Mouse (Mus musculus): ENCODE results near the gene Brd3os. TPM values are rescaled to one million over a fixed set of nuclear protein-coding genes. Genes with fewer than 3 reads are reported as not detected.
A peak's percentile ranks its signal among the peaks of the same experiment; 100 is the strongest.

Gene Brd3os
- polyA plus RNA-seq (2014; fragmentation: Nextera tagmentation; extraction: Ambion mirVana), result 12.9 and 13.0 TPM in 2 replicates

- H3K4me2 ChIP-seq (ENCODE audit: low read depth, low read length), result peak within 1 kb of the TSS; percentile 68
- peak within 1 kb of the TSS; percentile 58 for H3K4me3 ChIP-seq (ENCODE audit: low read depth, low read length)
- H3K36me3 ChIP-seq (replicated peaks; ENCODE audit: control insufficient read depth, insufficient read depth, low read depth, low read length), result peaks cover under 1% of the 10 kb centered on the region
- H3K9me3 ChIP-seq (replicated peaks; ENCODE audit: control insufficient read depth, low read length), result no peaks in the 10 kb centered on the region
- no peaks in the 10 kb centered on the region; the same call in 1 of the 2 replicates for H3K4me1 ChIP-seq (ENCODE audit: control insufficient read depth, insufficient read depth, low read length)
- DNase-seq (ENCODE audit: low spot score) (peak; percentile 100), ATAC-seq (replicated peaks; ENCODE audit: insufficient number of reproducible peaks, low FRiP score, low TSS enrichment, low read depth) (peak; percentile 81)
- peak within 1 kb of the TSS; percentile 65 for H3K9ac ChIP-seq (replicated peaks; ENCODE audit: low read length)
- H3K27ac ChIP-seq (replicated peaks; ENCODE audit: low read depth, low read length), result no peak within 1 kb of the TSS; the same call in 1 of the 2 replicates
- no peaks in the 10 kb centered on the region for H3K27me3 ChIP-seq (ENCODE audit: control insufficient read depth, insufficient read depth, low read length)
- 2% methylated on average over 36 of the region's 36 CpGs for WGBS
These were observed at the start of gene Brd3os for GRCm38 (mm10) chr2:27441767-27442707. Gene Brd3os (plus strand): TSS chr2:27442324.

DNA sequence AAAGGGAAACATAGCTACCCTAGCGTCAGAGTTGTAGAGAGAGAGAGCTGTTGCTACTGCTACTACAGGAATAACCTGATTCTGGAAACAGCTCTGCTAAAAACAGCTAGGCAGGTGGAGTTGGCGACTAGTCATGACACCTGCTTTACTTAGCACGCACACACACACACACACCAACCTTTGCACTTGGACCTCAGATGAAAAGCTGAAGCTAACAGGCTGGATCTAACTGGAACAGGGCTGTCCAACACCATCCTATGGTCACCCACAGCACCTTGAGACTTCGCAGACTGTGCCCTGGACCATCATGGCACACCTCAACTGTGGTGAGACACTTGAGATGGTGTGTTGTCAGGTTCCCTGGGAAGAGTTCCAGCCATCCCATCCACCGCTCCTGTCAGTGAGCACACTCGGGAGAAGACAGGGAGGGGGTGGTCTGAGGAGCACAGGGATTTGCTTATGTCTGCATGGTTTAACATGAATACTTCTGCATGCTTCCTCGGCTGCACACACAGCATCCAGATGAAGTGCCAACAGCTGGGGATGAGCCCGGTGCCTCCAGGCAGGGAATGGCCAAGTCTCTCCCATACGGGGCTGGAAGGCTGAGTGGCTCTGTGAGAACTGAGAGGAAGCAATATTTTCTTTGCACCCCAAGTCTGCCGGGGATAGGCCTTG lies 47.8 kb upstream of the Brd3os start:
- 72% methylated on average over 10 of the region's 10 CpGs for WGBS
- ATAC-seq (replicated peaks; ENCODE audit: insufficient number of reproducible peaks, low FRiP score, low TSS enrichment, low read depth), result no peak
- peaks cover 17% of the 10 kb centered on the region for H3K4me1 ChIP-seq (ENCODE audit: control insufficient read depth, insufficient read depth, low read length)

DNA sequence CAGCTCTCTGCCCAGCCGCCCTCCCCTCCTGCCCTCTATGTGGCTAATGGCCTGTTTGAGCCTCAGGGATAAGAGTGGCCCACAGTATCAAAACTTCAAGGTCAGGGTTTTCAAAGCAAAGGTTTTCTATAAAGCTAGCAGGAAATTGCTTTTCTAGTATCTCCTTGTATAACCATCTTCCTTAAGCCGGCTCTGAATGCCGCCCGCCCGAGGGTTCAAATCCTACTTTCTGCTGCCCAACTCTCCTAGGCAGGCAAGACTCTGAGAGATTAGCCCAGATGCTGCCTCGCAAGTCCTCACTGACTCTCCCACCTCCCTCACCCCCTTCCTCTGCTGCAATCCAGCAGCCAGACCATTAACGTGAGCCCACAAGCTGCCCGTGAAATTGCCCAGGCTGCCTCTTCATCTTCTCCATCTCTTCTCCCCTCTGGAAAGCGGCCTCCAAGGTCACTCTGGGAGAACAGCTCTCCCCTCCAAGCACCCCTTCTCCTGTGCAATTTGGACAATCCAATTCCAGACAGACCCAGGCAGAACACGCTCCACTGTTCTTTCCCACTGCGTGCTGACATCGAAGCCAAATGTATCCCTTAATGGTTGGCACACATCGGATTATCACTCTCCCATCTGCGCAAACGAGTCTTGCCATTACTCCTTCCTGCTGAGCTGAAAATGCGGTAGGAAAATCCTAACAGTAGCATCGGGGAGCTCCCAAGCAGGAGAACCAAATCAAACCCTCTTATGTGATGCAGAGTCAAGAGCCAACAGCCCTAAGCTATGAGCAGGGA lies 45.3 kb upstream of the Brd3os start:
- Histone ChIP-seq H3K4me3 (ENCODE audit: low read depth, low read length) (no peak overlapping the region), H3K4me1 (ENCODE audit: control insufficient read depth, insufficient read depth, low read length) (peaks cover 4% of the 10 kb centered on the region; the same call in 1 of the 2 replicates), H3K27ac (replicated peaks; ENCODE audit: low read depth, low read length) (no peak overlapping the region), H3K9me3 (replicated peaks; ENCODE audit: control insufficient read depth, low read length) (0 out of 2 replicates have a peak, but pooled peaks cover 2% of the 10 kb centered on the region), H3K9ac (replicated peaks; ENCODE audit: low read length) (no peak overlapping the region), H3K27me3 (ENCODE audit: control insufficient read depth, insufficient read depth, low read length) (no peaks in the 10 kb centered on the region), H3K36me3 (replicated peaks; ENCODE audit: control insufficient read depth, insufficient read depth, low read depth, low read length) (no peaks in the 10 kb centered on the region), H3K4me2 (ENCODE audit: low read depth, low read length) (no peak overlapping the region)
- no peak for DNase-seq (ENCODE audit: low spot score)
- 60% methylated on average over 17 of the region's 17 CpGs for WGBS
- no peak for ATAC-seq (replicated peaks; ENCODE audit: insufficient number of reproducible peaks, low FRiP score, low TSS enrichment, low read depth)

More for the DNA sequence above, 47.8 kb upstream of the Brd3os start:
- Histone ChIP-seq H3K27ac (replicated peaks; ENCODE audit: low read depth, low read length) (no peak overlapping the region), H3K9ac (replicated peaks; ENCODE audit: low read length) (no peak overlapping the region), H3K9me3 (replicated peaks; ENCODE audit: control insufficient read depth, low read length) (no peaks in the 10 kb centered on the region), H3K4me3 (ENCODE audit: low read depth, low read length) (no peak overlapping the region), H3K27me3 (ENCODE audit: control insufficient read depth, insufficient read depth, low read length) (no peaks in the 10 kb centered on the region), H3K36me3 (replicated peaks; ENCODE audit: control insufficient read depth, insufficient read depth, low read depth, low read length) (no peaks in the 10 kb centered on the region), H3K4me2 (ENCODE audit: low read depth, low read length) (no peak overlapping the region)
- no peak for DNase-seq (ENCODE audit: low spot score)

- H3K4me1 ChIP-seq (ENCODE audit: control insufficient read depth, insufficient read depth, low read length), result peaks cover 3% of the 10 kb centered on the region; the same call in 1 of the 2 replicates
- H3K4me3 ChIP-seq (ENCODE audit: low read depth, low read length), result no peak overlapping the region
- no peaks in the 10 kb centered on the region for H3K27me3 ChIP-seq (ENCODE audit: control insufficient read depth, insufficient read depth, low read length)
- 0 out of 2 replicates have a peak, but pooled peaks cover 2% of the 10 kb centered on the region for H3K9me3 ChIP-seq (replicated peaks; ENCODE audit: control insufficient read depth, low read length)
- no peak overlapping the region for H3K9ac ChIP-seq (replicated peaks; ENCODE audit: low read length)
- H3K36me3 ChIP-seq (replicated peaks; ENCODE audit: control insufficient read depth, insufficient read depth, low read depth, low read length), result no peaks in the 10 kb centered on the region; the same call in 1 of the 2 replicates
- H3K4me2 ChIP-seq (ENCODE audit: low read depth, low read length), result no peak overlapping the region
- DNase-seq (ENCODE audit: low spot score) (no peak), ATAC-seq (replicated peaks; ENCODE audit: insufficient number of reproducible peaks, low FRiP score, low TSS enrichment, low read depth) (no peak)
- WGBS, result 96% methylated on average over 2 of the region's 2 CpGs
- no peak overlapping the region for H3K27ac ChIP-seq (replicated peaks; ENCODE audit: low read depth, low read length)
These were observed 42.0 kb upstream of the Brd3os start for GRCm38 (mm10) chr2:27400083-27400482.

DNA sequence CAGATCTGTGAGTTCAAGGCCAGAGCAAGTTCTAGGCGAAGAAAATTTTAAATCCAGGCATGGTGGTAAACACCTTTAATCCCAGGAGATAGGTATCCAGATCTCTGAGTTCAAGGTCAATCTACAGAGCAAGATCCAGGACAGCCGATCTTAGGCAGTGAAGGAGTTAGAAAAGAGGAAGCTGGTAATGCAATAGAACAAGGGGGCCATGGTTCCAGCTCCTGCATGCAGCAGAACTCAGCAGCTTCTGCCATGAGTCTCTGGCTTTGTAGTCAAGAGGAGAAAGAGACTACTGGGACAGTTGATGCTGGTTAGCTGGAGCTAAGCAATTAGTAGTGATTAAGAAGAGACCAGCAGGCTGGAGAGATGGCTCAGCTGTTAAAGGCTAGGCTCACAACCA lies 40.6 kb upstream of the Brd3os start:
- H3K9ac ChIP-seq (replicated peaks; ENCODE audit: low read length), result no peak overlapping the region
- no peaks in the 10 kb centered on the region for H3K27me3 ChIP-seq (ENCODE audit: control insufficient read depth, insufficient read depth, low read length)
- ATAC-seq (replicated peaks; ENCODE audit: insufficient number of reproducible peaks, low FRiP score, low TSS enrichment, low read depth), result no peak
- H3K4me3 ChIP-seq (ENCODE audit: low read depth, low read length), result no peak overlapping the region
- H3K36me3 ChIP-seq (replicated peaks; ENCODE audit: control insufficient read depth, insufficient read depth, low read depth, low read length), result no peaks in the 10 kb centered on the region; the same call in 1 of the 2 replicates
- H3K27ac ChIP-seq (replicated peaks; ENCODE audit: low read depth, low read length), result no peak overlapping the region
- no peak for DNase-seq (ENCODE audit: low spot score)
- no peak overlapping the region for H3K4me2 ChIP-seq (ENCODE audit: low read depth, low read length)
- 77% methylated on average over 2 of the region's 2 CpGs for WGBS
- H3K9me3 ChIP-seq (replicated peaks; ENCODE audit: control insufficient read depth, low read length), result 0 out of 2 replicates have a peak, but pooled peaks cover 2% of the 10 kb centered on the region
- peaks cover 4% of the 10 kb centered on the region; the same call in 1 of the 2 replicates for H3K4me1 ChIP-seq (ENCODE audit: control insufficient read depth, insufficient read depth, low read length)

DNA sequence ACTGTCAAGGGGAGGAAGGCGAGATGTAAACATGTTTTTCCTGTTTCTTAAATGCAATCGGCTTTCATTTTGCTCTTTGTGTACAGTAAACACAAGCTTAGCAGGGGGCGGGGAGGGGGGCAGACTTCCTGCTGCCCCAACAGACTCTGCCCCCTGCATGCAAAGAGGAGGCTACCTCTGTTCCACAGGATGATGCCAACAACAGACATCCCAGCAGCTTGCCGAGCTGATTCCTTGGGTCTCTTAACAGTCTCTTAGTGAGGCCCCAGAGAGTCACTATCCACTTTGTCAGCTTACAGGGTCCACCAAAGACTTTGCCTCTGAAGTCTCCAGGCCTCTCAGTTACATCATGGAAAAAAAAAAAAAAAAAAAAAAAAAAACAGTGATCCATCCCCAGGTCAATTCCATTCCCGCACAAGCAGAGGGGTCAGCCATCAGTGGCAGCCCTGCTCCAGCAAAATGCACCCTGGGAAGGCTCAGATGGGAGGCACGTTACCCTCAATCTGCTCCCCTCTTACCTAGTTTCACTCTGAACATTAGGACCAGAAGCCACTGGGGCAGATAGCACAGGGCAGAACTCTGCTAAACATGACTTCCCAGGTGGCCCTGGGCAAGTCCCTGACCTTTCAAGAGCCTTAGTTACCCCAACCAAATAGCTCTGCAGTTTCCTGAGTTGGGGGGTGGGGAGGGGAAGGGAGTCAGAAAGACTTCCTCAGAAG lies 37.6 kb upstream of the Brd3os start:
- Histone ChIP-seq H3K4me3 (ENCODE audit: low read depth, low read length) (no peak overlapping the region), H3K36me3 (replicated peaks; ENCODE audit: control insufficient read depth, insufficient read depth, low read depth, low read length) (no peaks in the 10 kb centered on the region; the same call in 1 of the 2 replicates), H3K9ac (replicated peaks; ENCODE audit: low read length) (no peak overlapping the region), H3K27me3 (ENCODE audit: control insufficient read depth, insufficient read depth, low read length) (no peaks in the 10 kb centered on the region), H3K4me2 (ENCODE audit: low read depth, low read length) (no peak overlapping the region), H3K4me1 (ENCODE audit: control insufficient read depth, insufficient read depth, low read length) (peaks cover 4% of the 10 kb centered on the region; the same call in 1 of the 2 replicates), H3K9me3 (replicated peaks; ENCODE audit: control insufficient read depth, low read length) (0 out of 2 replicates have a peak, but pooled peaks cover 2% of the 10 kb centered on the region), H3K27ac (replicated peaks; ENCODE audit: low read depth, low read length) (no peak overlapping the region)
- no peak for DNase-seq (ENCODE audit: low spot score)
- WGBS, result 45% methylated on average over 6 of the region's 6 CpGs
- no peak for ATAC-seq (replicated peaks; ENCODE audit: insufficient number of reproducible peaks, low FRiP score, low TSS enrichment, low read depth)
